In the genomic region with DNA sequence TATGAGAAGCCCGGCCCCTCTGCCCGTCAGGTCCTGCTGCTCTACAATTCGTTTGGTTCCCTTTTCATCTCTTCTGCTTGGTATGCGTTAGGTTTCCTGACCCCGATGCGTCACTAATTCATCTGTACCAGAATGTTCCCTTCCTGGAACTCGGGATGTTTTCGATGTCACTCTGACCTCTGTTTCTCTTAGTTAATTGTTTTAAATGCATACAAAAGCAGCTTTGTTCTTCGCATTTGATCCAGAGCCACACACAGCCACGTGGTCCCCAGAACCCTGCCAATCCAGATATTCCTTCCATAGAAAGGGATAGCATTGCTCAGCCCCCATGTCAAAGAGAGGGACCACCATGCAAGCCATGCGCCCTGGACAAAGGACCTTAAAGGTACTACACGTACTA, we compare ENCODE assay signal across 12 mouse cellular contexts. TPM values are rescaled to one million over a fixed set of nuclear protein-coding genes. Genes with fewer than 3 reads are reported as not detected.
DNase-seq lines count a peak whose midpoint lies in the region; ATAC-seq and TF ChIP-seq lines count a peak whose summit lies in the region.
"Had no signal": no experiment of that assay in that cellular context is flagged by ENCODE, and none has a peak within 500 bp of the region (broad histone marks: within the 10 kb centered on the region; RNA-seq: fewer than 3 reads in every experiment).

No protein-coding gene starts in this region.

- TF ChIP-seq EP300 in heart, adult 2 months (IDR thresholded peaks at IDR 0.05; ENCODE audit: insufficient read depth, low read depth, low read length), result no peak

- no peaks in the 10 kb centered on the region for H3K9me3 ChIP-seq in hindbrain, embryonic 16.5 days (ENCODE audit: control insufficient read depth, low read length)
- no peaks in the 10 kb centered on the region for H3K9me3 ChIP-seq in hindbrain, embryonic 13.5 days
- no peaks in the 10 kb centered on the region for H3K9me3 ChIP-seq in embryonic facial prominence, embryonic 11.5 days (replicated peaks; ENCODE audit: control insufficient read depth, low read length)
- H3K9me3 ChIP-seq: heart, embryonic 13.5 days; hindbrain, embryonic 15.5 days had no signal

- no peak overlapping the region for H3K9ac ChIP-seq in hindbrain, embryonic 16.5 days (ENCODE audit: low read depth, low read length)
- no peak overlapping the region for H3K9ac ChIP-seq in hindbrain, embryonic 13.5 days
- no peak overlapping the region for H3K9ac ChIP-seq in embryonic facial prominence, embryonic 11.5 days (replicated peaks; ENCODE audit: low read length)
- no peak overlapping the region for H3K9ac ChIP-seq in heart, adult 2 months (ENCODE audit: low read depth, low read length)
- H3K9ac ChIP-seq: heart, embryonic 13.5 days; hindbrain, embryonic 15.5 days had no signal

- no peak for TF ChIP-seq POLR2A in brain, embryonic 14.5 days (IDR thresholded peaks at IDR 0.05; ENCODE audit: borderline replicate concordance, extremely low read depth, insufficient read depth, insufficient read length, poor library complexity, severe bottlenecking)
- TF ChIP-seq POLR2A in heart, adult 2 months (IDR thresholded peaks at IDR 0.05; ENCODE audit: insufficient read depth, low read depth, low read length), result no peak

- no peaks in the 10 kb centered on the region for H3K4me1 ChIP-seq in hindbrain, embryonic 16.5 days (ENCODE audit: control insufficient read depth, insufficient read depth, low read depth, low read length)
- 0 out of 2 replicates have a peak, but pooled peaks cover 5% of the 10 kb centered on the region for H3K4me1 ChIP-seq in hindbrain, embryonic 13.5 days (replicated peaks)
- H3K4me1 ChIP-seq in embryonic facial prominence, embryonic 11.5 days (ENCODE audit: control insufficient read depth, insufficient read depth, low read length), result no peaks in the 10 kb centered on the region
- no peaks in the 10 kb centered on the region for H3K4me1 ChIP-seq in heart, adult 2 months (ENCODE audit: control insufficient read depth, insufficient read depth, low read length)
- H3K4me1 ChIP-seq: heart, embryonic 13.5 days; hindbrain, embryonic 15.5 days had no signal

- no peak overlapping the region for H3K4me3 ChIP-seq in hindbrain, embryonic 16.5 days (ENCODE audit: low read length)
- no peak overlapping the region for H3K4me3 ChIP-seq in hindbrain, embryonic 13.5 days
- H3K4me3 ChIP-seq in embryonic facial prominence, embryonic 11.5 days (ENCODE audit: low read depth, low read length), result no peak overlapping the region
- H3K4me3 ChIP-seq in heart, adult 2 months, result no peak overlapping the region
- H3K4me3 ChIP-seq: heart, embryonic 13.5 days; hindbrain, embryonic 15.5 days had no signal

- H3K27me3 ChIP-seq in hindbrain, embryonic 16.5 days (replicated peaks; ENCODE audit: control insufficient read depth, insufficient read depth, low read length), result no peaks in the 10 kb centered on the region
- no peaks in the 10 kb centered on the region for H3K27me3 ChIP-seq in hindbrain, embryonic 13.5 days
- no peaks in the 10 kb centered on the region for H3K27me3 ChIP-seq in embryonic facial prominence, embryonic 11.5 days (ENCODE audit: control insufficient read depth, insufficient read depth, low read length)
- H3K27me3 ChIP-seq in heart, adult 2 months (ENCODE audit: control insufficient read depth, insufficient read depth, low read length), result no peaks in the 10 kb centered on the region
- H3K27me3 ChIP-seq: heart, embryonic 13.5 days; hindbrain, embryonic 15.5 days had no signal

- H3K36me3 ChIP-seq in hindbrain, embryonic 16.5 days (ENCODE audit: control insufficient read depth, insufficient read depth, low read length), result no peaks in the 10 kb centered on the region
- peaks cover 8% of the 10 kb centered on the region for H3K36me3 ChIP-seq in hindbrain, embryonic 13.5 days
- H3K36me3 ChIP-seq in embryonic facial prominence, embryonic 11.5 days (replicated peaks; ENCODE audit: control insufficient read depth, insufficient read depth, low read depth, low read length), result no peaks in the 10 kb centered on the region
- no peaks in the 10 kb centered on the region for H3K36me3 ChIP-seq in heart, adult 2 months (ENCODE audit: control insufficient read depth, insufficient read depth, low read length)

- H3K4me2 ChIP-seq in hindbrain, embryonic 16.5 days (ENCODE audit: low read length), result no peak overlapping the region
- no peak overlapping the region for H3K4me2 ChIP-seq in hindbrain, embryonic 13.5 days
- H3K4me2 ChIP-seq in embryonic facial prominence, embryonic 11.5 days (ENCODE audit: low read depth, low read length), result no peak overlapping the region
- H3K4me2 ChIP-seq: heart, embryonic 13.5 days; hindbrain, embryonic 15.5 days had no signal

- intact Hi-C loops in heart, adult 2 months (cut with DNase I), result no loop called here

- H3K79me2 ChIP-seq in heart, adult 2 months (replicated peaks; ENCODE audit: control insufficient read depth, insufficient read depth, low read length), result no peaks in the 10 kb centered on the region

- no peak for TF ChIP-seq CTCF in brain, embryonic 14.5 days (IDR thresholded peaks at IDR 0.05; ENCODE audit: borderline replicate concordance, extremely low read depth, insufficient read depth, insufficient read length)
- no peak for TF ChIP-seq CTCF in heart, adult 2 months (IDR thresholded peaks at IDR 0.05)

- no peak overlapping the region for H3K27ac ChIP-seq in hindbrain, embryonic 16.5 days (ENCODE audit: low read depth, low read length)
- no peak overlapping the region for H3K27ac ChIP-seq in hindbrain, embryonic 13.5 days
- no peak overlapping the region for H3K27ac ChIP-seq in embryonic facial prominence, embryonic 11.5 days (replicated peaks; ENCODE audit: low read depth, low read length)
- no peak overlapping the region for H3K27ac ChIP-seq in heart, adult 2 months
- H3K27ac ChIP-seq: heart, embryonic 13.5 days; hindbrain, embryonic 15.5 days had no signal

- DNase-seq in brain, embryonic 14.5 days (ENCODE audit: low read depth), result peak; percentile 20
- DNase-seq in embryonic facial prominence, embryonic 11.5 days (ENCODE audit: low spot score), result peak; percentile 14
- DNase-seq in left cerebral cortex, adult 9 months (ENCODE audit: low spot score in 2 of 2), result peak; percentile 76
- no peak for DNase-seq in gastrocnemius, adult 18-20 months (ENCODE audit: low spot score)
- DNase-seq in heart, adult 2 months, result no peak
- no peak for DNase-seq in kidney, adult 8-10 months
- DNase-seq: lung, postnatal 14 days; midbrain, embryonic 14.5 days had no signal

- peak; percentile 50; the same call in 1 of the 2 replicates for ATAC-seq in hindbrain, embryonic 16.5 days
- ATAC-seq in hindbrain, embryonic 13.5 days (ENCODE audit: low FRiP score), result no peak
- ATAC-seq in embryonic facial prominence, embryonic 11.5 days (replicated peaks; ENCODE audit: insufficient number of reproducible peaks, low FRiP score, low TSS enrichment, low read depth), result no peak

- WGBS in hindbrain, embryonic 16.5 days, result 39% methylated on average over 12 of the region's 12 CpGs
- WGBS in hindbrain, embryonic 13.5 days, result 45% methylated on average over 12 of the region's 12 CpGs
- WGBS in embryonic facial prominence, embryonic 11.5 days, result 42% methylated on average over 12 of the region's 12 CpGs
- 76% methylated on average over 12 of the region's 12 CpGs for WGBS in heart, adult 2 months

RNA-seq across cellular contexts. Expression of gene Ogdhl, which starts 20.2 kb away (rescaled TPM):
- polyA plus RNA-seq in hindbrain, embryonic 16.5 days (2015; fragmentation: Nextera tagmentation; extraction: Ambion mirVana), result 20.9 and 24.6 TPM in 2 replicates
- 21.8 and 24.9 TPM in 2 replicates for polyA plus RNA-seq in hindbrain, embryonic 13.5 days (2015; fragmentation: Nextera tagmentation; extraction: Ambion mirVana)
- polyA plus RNA-seq in brain, embryonic 14.5 days (2012; rRNA removed), result 24.0 and 27.5 TPM in 2 replicates
- polyA plus RNA-seq in embryonic facial prominence, embryonic 11.5 days (2014; fragmentation: Nextera tagmentation; extraction: Ambion mirVana), result 13.2 and 17.1 TPM in 2 replicates
- under 1 TPM; 0.43 to 0.76 TPM for total RNA-seq in gastrocnemius, adult 18-20 months (2021)
- 10 to 100 TPM; 65.0 to 93.6 TPM for total RNA-seq in heart, adult 2 months (2021)
- 110 and 129 TPM in 2 replicates for polyA plus RNA-seq in heart, adult 2 months (2012; rRNA removed)

Comparison
In these comparisons a context has a peak if more than half of its experiments do, and no peak if none do; other contexts are left out.
1. DNase-seq: peak in brain, embryonic 14.5 days (single experiment), embryonic facial prominence, embryonic 11.5 days (single experiment) and left cerebral cortex, adult 9 months (2 of 2); none in gastrocnemius, adult 18-20 months (single experiment), heart, adult 2 months (0 of 2) and kidney, adult 8-10 months (0 of 2).